Mouse (Mus musculus) midbrain, embryonic 16.5 days (tissue): Measurements from ENCODE around the gene Gm10282. TPM values are rescaled to one million over a fixed set of nuclear protein-coding genes. Genes with fewer than 3 reads are reported as not detected.

Source experiments
- ATAC-seq: fragments of 200-750 bp; cut with Nextera tagmentation; 2 replicates; pipeline ENCODE4 v1.8.0; 2017; ENCODE audit warnings: moderate TSS enrichment
- H3K27ac ChIP-seq: fragments of 300-500 bp; sonication (generic); 2 replicates; pipeline ENCODE4 v1.5.1; 2014; ENCODE audit warnings: mild to moderate bottlenecking, low read length, mixed read lengths
- H3K27me3 ChIP-seq: fragments of 300-500 bp; sonication (generic); 2 replicates; pipeline ENCODE4 v1.6.1; 2014; ENCODE audit warnings: low read depth, low read length, mixed read lengths; ENCODE audit not compliant: control insufficient read depth, insufficient read depth
- H3K36me3 ChIP-seq: fragments of 300-500 bp; sonication (generic); 2 replicates; pipeline ENCODE4 v1.6.1; 2014; ENCODE audit warnings: mild to moderate bottlenecking, low read length, moderate library complexity, mixed read lengths; ENCODE audit not compliant: control insufficient read depth, insufficient read depth
- H3K4me1 ChIP-seq: fragments of 300-500 bp; sonication (generic); 2 replicates; pipeline ENCODE4 v1.6.1; 2014; ENCODE audit warnings: mild to moderate bottlenecking, low read length, mixed read lengths; ENCODE audit not compliant: control insufficient read depth, insufficient read depth
- H3K4me2 ChIP-seq: fragments of 300-500 bp; sonication (generic); 2 replicates; pipeline ENCODE4 v1.6.1; 2014; ENCODE audit warnings: mild to moderate bottlenecking, low read length, mixed read lengths
- H3K4me3 ChIP-seq: fragments of 300-500 bp; sonication (generic); 2 replicates; pipeline ENCODE4 v1.5.1; 2014; ENCODE audit warnings: low read depth, mild to moderate bottlenecking, low read length, moderate library complexity, mixed read lengths
- H3K9ac ChIP-seq: fragments of 300-500 bp; sonication (generic); 2 replicates; pipeline ENCODE4 v1.6.1; 2014; ENCODE audit warnings: low read depth, low read length, mixed read lengths
- H3K9me3 ChIP-seq: fragments of 300-500 bp; sonication (generic); replicated peaks from 2 replicates; pipeline ENCODE4 v1.6.1; 2014; ENCODE audit warnings: mild to moderate bottlenecking, low read length, mixed read lengths; ENCODE audit not compliant: control insufficient read depth, poor library complexity, severe bottlenecking
- WGBS: fragments of 180-500 bp; shearing (Covaris S2); extraction: QIAGEN DNeasy Blood & Tissue Kit; methylation state at CpG from one replicate; pipeline ENCODE4 v1.1.7; 2014; 5-methylcytosine and 5-hydroxymethylcytosine counted together
- polyA plus RNA-seq: library from polyadenylated mRNA; unstranded; fragments of >200 nt; fragmentation: Nextera tagmentation; extraction: Ambion mirVana; gene quantifications from 2 replicates; pipeline ENCODE4 v1.2.1, GENCODE M21; 2015

The Gm10282 gene
- polyA plus RNA-seq, 1 experiment from 2014 or later, result 9.7 TPM

- Histone ChIP-seq H3K4me3 (no peak overlapping the region), H3K36me3 (no peaks in the 10 kb centered on the region), H3K27ac (no peak overlapping the region), H3K9me3 (no peaks in the 10 kb centered on the region), H3K27me3 (no peaks in the 10 kb centered on the region), H3K4me1 (no peaks in the 10 kb centered on the region), H3K9ac (no peak overlapping the region), H3K4me2 (no peak overlapping the region)
- 79% methylated on average over 2 of the region's 2 CpGs for WGBS
- ATAC-seq, result no peak
These were observed 14.0 kb downstream of the Gm10282 start for GRCm38 (mm10) chr8:72291104-72291503.

DNA sequence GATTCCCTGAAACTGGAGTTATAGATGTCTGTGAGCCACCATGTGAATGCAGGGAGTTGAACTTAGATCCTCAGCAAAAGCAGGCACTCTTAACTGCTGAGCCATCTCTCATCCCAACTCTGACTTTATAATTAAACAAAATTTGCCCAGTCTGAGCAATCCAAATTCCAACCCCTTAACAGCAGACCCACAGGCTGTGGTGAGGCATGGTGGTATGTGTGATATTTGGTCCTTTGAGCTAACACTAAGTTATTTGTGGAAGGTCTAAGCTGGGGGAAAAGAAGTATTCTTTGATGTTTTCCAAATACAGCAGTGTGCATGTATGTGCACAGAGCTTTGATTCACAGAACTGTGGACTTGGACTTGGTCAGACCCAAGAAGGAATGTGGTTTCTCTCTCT is 16.0 kb downstream of the Gm10282 start:
- Histone ChIP-seq H3K4me1 (no peaks in the 10 kb centered on the region), H3K9ac (no peak overlapping the region), H3K9me3 (no peaks in the 10 kb centered on the region), H3K4me2 (no peak overlapping the region), H3K4me3 (no peak overlapping the region), H3K27ac (no peak overlapping the region), H3K27me3 (no peaks in the 10 kb centered on the region), H3K36me3 (no peaks in the 10 kb centered on the region)
- ATAC-seq, result no peak

GRCm38 (mm10) chr8:72285285-72285684 is 19.8 kb downstream of the Gm10282 start:
- H3K9me3 ChIP-seq, result no peaks in the 10 kb centered on the region
- no peak overlapping the region for H3K4me3 ChIP-seq
- ATAC-seq, result no peak
- H3K36me3 ChIP-seq, result no peaks in the 10 kb centered on the region
- no peak overlapping the region for H3K27ac ChIP-seq
- H3K9ac ChIP-seq, result no peak overlapping the region
- WGBS, result 83% methylated on average over 4 of the region's 4 CpGs
- no peak overlapping the region for H3K4me2 ChIP-seq
- H3K4me1 ChIP-seq, result no peaks in the 10 kb centered on the region
- H3K27me3 ChIP-seq, result no peaks in the 10 kb centered on the region

DNA sequence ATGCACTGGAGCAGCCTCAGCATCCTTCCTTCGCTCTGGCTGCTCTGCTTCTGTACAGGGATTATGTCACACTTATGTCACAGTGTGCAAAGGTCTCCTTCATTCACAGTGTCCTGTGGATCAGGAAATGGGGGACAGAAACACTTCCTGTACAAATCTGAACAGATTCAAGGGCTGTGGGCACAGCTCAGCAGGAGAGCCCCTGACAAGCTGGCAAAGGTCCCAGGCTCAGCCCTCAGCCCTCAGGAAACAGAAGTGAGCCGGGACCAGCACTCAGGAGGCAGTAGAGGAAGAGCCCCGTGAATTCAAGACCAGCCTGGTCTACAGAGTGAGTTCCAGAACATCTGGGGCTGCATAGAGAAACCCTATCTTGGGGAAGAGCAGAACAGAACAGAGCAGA is 23.4 kb downstream of the Gm10282 start:
- no peak overlapping the region for H3K4me2 ChIP-seq
- no peak overlapping the region for H3K4me3 ChIP-seq
- H3K36me3 ChIP-seq, result no peaks in the 10 kb centered on the region
- H3K4me1 ChIP-seq, result no peaks in the 10 kb centered on the region
- ATAC-seq, result no peak
- no peak overlapping the region for H3K27ac ChIP-seq
- H3K9ac ChIP-seq, result no peak overlapping the region
- H3K9me3 ChIP-seq, result no peaks in the 10 kb centered on the region
- no peaks in the 10 kb centered on the region for H3K27me3 ChIP-seq
- 44% methylated on average over 3 of the region's 3 CpGs for WGBS

- Histone ChIP-seq H3K4me2 (no peak overlapping the region), H3K9me3 (no peaks in the 10 kb centered on the region), H3K36me3 (no peaks in the 10 kb centered on the region), H3K4me3 (no peak overlapping the region), H3K27me3 (no peaks in the 10 kb centered on the region), H3K4me1 (no peaks in the 10 kb centered on the region), H3K27ac (no peak overlapping the region), H3K9ac (no peak overlapping the region)
- ATAC-seq, result no peak
- WGBS, result 83% methylated on average over 7 of the region's 7 CpGs
These were observed 25.9 kb downstream of the Gm10282 start for GRCm38 (mm10) chr8:72279151-72279550.

DNA sequence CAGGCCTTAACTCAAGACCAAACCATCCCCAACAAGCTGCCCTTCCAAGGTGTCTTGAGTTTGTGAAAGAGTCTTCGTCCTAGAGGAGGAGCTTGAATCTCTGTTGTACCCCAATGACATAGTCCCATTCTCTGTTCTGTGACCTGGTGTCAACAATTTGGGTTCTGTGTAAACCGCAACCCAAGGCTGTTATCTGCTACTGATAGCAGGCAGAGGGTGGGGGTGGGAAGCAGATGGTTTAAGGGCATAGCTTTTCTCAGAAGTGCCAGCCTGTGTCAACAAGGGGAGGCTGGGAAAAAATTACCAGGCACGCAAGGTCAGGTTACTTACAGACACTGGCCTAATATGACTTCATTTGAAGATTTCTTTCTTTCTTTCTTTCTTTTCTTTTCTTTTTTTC is 27.8 kb downstream of the Gm10282 start:
- no peaks in the 10 kb centered on the region for H3K27me3 ChIP-seq
- H3K4me3 ChIP-seq, result no peak overlapping the region
- H3K9me3 ChIP-seq, result no peaks in the 10 kb centered on the region
- no peaks in the 10 kb centered on the region for H3K4me1 ChIP-seq
- WGBS, result 88% methylated on average over 3 of the region's 3 CpGs
- no peak overlapping the region for H3K4me2 ChIP-seq
- no peak for ATAC-seq
- no peak overlapping the region for H3K9ac ChIP-seq
- no peaks in the 10 kb centered on the region for H3K36me3 ChIP-seq
- no peak overlapping the region for H3K27ac ChIP-seq

GRCm38 (mm10) chr8:72273807-72274206 is 31.3 kb downstream of the Gm10282 start:
- Histone ChIP-seq H3K27ac (no peak overlapping the region), H3K4me1 (no peaks in the 10 kb centered on the region), H3K36me3 (no peaks in the 10 kb centered on the region), H3K9me3 (no peaks in the 10 kb centered on the region), H3K9ac (no peak overlapping the region), H3K4me2 (no peak overlapping the region), H3K27me3 (no peaks in the 10 kb centered on the region), H3K4me3 (no peak overlapping the region)
- ATAC-seq, result no peak
- 77% methylated on average over 5 of the region's 5 CpGs for WGBS

DNA sequence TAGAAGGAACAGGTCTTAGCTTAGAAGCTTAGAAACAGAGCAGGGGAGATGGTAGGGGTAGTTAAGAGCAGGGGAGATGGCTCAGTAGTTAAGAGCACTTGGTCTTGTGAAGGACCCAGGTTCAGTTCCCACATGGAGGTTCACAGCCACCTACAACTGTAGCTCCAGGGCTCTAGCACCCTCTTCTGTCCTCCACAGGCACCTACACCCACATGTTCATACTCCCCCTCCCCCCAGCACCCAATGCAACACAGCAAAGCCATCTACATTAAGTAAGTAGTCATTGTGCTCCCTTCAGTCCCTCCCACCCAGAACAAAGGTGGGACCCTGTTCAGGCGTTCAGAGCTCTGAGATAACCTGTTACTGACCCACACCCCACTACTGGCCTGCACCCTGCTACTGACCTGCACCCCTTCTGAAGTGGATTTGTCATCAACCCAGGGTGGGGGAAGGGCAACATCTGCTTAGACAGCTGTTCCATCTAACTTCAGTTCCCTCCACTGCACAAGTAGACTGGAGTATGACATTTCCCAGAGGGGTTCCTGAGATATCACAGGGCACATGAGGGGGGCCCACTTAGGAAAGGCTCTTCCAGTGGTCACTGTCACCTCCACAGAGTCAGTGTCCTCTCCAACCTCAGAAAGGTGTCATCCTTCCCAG is 31.8 kb downstream of the Gm10282 start:
- no peak overlapping the region for H3K27ac ChIP-seq
- 69% methylated on average over 1 of the region's 1 CpGs for WGBS
- H3K4me3 ChIP-seq, result no peak overlapping the region

DNA sequence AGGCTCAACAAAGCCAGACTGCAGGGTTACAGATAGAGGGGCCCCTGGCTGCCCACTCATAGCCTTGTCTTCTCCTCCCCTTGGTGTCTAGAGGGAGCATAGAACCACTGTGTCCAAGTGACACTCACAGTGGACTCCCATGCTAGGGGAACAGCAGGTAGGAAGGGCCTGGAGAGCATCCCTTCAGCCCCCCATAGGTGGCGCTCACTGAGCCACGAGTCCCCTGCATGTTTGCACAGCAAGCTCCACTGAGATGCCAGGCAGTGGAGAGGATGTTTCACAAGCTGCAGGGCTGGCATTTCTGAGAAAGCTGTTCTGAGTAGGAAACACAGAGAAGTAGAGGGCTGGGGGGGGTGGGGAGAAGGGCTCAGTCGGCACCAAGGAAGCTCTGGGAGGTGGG is 32.7 kb downstream of the Gm10282 start:
- no peak overlapping the region for H3K27ac ChIP-seq
- WGBS, result 23% methylated on average over 3 of the region's 3 CpGs

More for the DNA sequence above, 31.8 kb downstream of the Gm10282 start:
- no peaks in the 10 kb centered on the region for H3K27me3 ChIP-seq
- H3K9ac ChIP-seq, result no peak overlapping the region
- no peaks in the 10 kb centered on the region for H3K4me1 ChIP-seq
- no peak overlapping the region for H3K4me2 ChIP-seq
- H3K9me3 ChIP-seq, result no peaks in the 10 kb centered on the region
- no peaks in the 10 kb centered on the region for H3K36me3 ChIP-seq
- ATAC-seq, result no peak

More for the DNA sequence above, 32.7 kb downstream of the Gm10282 start:
- peak; percentile 45; the same call in 1 of the 2 replicates for ATAC-seq
- Histone ChIP-seq H3K4me1 (no peaks in the 10 kb centered on the region), H3K4me2 (no peak overlapping the region), H3K4me3 (no peak overlapping the region), H3K9me3 (no peaks in the 10 kb centered on the region), H3K27me3 (no peaks in the 10 kb centered on the region), H3K9ac (no peak overlapping the region), H3K36me3 (no peaks in the 10 kb centered on the region)
